Mouse (Mus musculus): ENCODE data around the gene Tinf2.
A peak's percentile ranks its signal among the peaks of the same experiment; 100 is the strongest.

The Tinf2 gene

DNA sequence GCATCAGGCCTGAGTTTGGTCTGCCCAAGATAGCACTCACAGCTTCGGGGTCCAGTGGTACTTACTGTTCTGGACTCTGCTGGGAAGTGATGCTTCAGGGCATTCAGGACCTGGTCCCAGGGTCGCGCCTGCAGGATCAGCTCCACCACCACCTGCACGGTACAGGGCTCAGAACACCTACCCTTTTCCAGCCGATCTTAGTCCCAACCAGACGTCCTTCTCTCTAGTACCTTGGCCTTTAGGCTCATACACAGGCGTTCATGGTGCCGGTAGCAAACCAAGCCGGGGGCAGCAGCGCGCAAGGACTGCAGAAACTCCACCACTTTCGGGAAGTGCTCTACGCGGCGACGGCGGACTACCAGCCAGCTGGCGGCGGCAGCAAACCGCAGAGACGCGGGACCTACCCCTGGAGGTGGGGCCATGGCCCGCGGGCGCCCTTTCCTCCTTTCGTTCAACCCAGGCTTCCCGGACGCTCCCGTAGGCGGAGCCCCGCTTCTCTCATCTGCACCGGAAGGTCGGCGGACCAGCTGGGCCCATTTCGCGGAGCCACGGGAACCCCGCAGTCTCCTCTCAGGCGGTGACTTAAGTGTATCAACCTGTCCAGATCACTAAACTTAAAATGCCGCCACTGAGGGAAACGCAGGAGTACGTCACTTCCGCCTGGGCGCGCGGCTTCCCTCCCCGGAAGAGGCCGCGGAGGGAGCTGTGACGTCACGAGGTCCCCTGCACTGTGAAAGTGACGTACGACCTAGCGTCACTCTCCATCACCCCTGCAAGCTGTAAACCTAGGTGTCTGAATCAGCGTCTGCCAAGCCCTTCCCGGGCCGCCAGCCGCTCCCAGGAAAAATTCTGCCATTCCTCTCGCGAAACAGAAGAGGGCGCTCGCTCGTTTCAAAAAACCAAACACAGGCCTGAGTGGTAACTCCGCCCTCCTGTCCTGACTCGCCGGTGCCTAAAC, at the start of gene Tinf2:
Gene Tinf2, minus strand, starts transcription at position 661 of the 958 bp plus-strand sequence.
- DNase-seq: peak; percentile 96

GRCm38 (mm10) chr14:55730531-55731032, 49.0 kb upstream of the Tinf2 start:
- no peak for DNase-seq

DNA sequence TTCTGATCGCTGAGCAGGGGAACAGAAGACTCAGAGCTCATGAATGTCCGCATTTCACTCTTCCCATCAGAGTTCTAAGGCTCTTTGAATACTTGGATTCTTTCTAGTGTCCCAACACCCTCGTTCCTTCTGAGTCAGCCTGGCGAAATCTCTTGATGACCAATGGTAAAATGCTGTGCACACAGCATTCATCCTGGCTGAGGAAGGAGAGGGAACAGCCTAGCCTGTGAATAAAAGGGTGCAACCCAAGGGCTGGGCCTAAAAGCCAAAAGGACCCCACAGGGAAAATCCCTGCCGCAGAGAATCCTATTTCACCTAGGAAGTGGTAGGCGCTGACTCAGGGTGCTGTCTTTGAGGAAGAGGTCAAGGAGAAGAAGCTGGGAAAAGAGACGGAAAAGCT, 48.5 kb upstream of the Tinf2 start:
- DNase-seq: no peak

- DNase-seq: no peak
Observed at GRCm38 (mm10) chr14:55727889-55728685, 46.5 kb upstream of the Tinf2 start.

GRCm38 (mm10) chr14:55726261-55726660, 44.6 kb upstream of the Tinf2 start:
- DNase-seq: no peak

DNA sequence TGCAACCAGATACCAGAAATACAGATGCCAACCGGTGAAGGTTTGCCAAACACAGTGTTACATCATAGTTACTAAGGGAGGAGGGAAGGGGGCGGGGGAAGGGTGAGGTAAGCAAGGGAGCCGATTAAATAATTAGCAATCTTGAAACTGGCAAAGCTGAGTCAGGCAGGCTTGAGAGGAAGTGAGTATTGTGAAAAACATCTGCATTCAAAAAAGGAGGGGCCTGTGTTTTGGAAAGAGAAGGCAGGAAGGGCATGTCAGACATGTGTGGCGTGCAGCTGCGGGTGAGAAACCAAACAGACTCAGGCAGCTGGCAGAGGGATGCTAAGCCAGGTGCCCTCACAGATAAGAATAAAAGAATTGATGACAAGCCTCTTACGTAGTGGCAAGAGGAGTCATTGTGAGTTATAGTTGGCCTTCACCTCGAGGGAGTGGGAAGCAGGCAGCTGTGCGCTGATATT, 42.8 kb upstream of the Tinf2 start:
- no peak for DNase-seq

GRCm38 (mm10) chr14:55723433-55723832, 41.8 kb upstream of the Tinf2 start:
- DNase-seq: no peak

DNA sequence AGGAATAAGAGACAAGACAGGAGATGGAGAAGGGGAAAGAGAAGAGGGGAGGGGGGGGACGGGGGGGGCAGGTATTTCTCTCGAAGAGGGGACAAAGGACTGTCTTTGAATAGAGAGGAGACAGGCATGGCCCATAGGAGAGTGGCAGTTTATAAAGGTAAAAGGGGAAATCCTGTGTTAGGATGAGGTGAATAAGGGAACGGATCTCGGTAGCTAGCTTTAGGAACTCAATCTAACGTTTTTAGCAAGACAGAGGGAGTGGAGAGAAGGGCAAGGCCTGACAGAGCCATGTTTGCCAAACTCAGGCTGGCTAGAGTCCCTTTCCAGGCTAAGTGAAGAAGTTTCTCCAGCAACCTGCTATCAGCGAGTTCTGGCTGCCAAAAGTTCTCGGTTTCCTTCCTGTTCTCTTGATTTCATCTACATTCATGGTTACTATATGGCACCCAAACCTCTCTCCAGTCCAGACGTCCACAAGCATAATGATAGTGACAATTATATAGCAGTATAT, 40.9 kb upstream of the Tinf2 start:
- DNase-seq: no peak

- peak; percentile 92 for DNase-seq
Observed at GRCm38 (mm10) chr14:55721700-55722437, 40.2 kb upstream of the Tinf2 start, which contains the start of gene Rabggta. TSS of gene Rabggta (minus strand) at chr14:55722263.

- peak; percentile 14 for DNase-seq
Observed at GRCm38 (mm10) chr14:55721076-55721475, 39.5 kb upstream of the Tinf2 start.

DNA sequence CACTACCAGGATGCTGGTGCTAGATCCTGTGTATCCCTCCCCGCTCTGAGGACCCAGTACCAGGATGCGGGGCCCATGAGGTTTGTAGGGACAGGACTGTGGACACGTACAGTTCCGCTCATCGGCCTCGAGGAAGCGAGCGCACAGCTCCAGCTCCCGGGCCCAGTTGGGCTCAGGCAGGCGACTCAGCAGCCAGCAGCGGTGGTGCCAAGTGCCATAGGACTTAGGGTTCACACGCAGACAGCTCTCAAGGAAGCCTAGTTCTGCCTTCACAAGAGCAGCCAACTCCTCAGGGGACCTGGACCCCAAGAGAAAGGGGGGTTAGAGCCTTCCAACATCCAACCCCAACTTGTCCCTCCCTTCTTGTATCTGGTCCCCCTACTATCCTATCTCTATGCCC, 39.0 kb upstream of the Tinf2 start:
- DNase-seq: no peak

DNA sequence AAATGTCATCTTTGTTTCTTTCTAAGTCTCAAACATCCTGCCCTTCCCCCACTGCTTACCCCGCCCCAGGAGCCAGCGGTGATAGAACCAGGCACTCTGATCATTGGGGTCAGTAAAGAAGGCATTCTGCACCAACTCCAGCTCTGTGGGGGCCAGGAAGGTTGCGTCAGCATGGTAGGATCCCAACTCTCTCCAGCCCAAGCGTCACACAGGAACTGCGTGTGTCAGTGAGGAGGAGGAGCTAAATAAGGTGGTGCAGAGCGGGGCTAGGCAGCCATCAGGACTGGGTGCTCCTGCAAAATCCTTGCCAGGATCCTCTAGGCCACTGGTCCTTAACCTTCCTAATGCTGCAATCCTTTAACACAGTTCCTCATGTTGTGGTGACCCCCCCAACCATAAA, 38.1 kb upstream of the Tinf2 start:
- no peak for DNase-seq

GRCm38 (mm10) chr14:55716884-55717283, 35.3 kb upstream of the Tinf2 start:
- no peak for DNase-seq

GRCm38 (mm10) chr14:55716271-55716670, 34.7 kb upstream of the Tinf2 start:
- DNase-seq: no peak

- no peak for DNase-seq
Observed at GRCm38 (mm10) chr14:55714893-55715292, 33.3 kb upstream of the Tinf2 start.

- DNase-seq: no peak
Observed at GRCm38 (mm10) chr14:55713729-55714122, 32.1 kb upstream of the Tinf2 start, which contains the start of gene Tgm1. TSS of gene Tgm1 (minus strand) at chr14:55713926.

GRCm38 (mm10) chr14:55713007-55713728, 31.5 kb upstream of the Tinf2 start:
- DNase-seq: no peak

- DNase-seq: no peak
Observed at GRCm38 (mm10) chr14:55711786-55712185, 30.2 kb upstream of the Tinf2 start.

- no peak for DNase-seq
Observed at GRCm38 (mm10) chr14:55709509-55709908, 27.9 kb upstream of the Tinf2 start.

GRCm38 (mm10) chr14:55707397-55707796, 25.8 kb upstream of the Tinf2 start:
- DNase-seq: no peak

GRCm38 (mm10) chr14:55706051-55706600, 24.5 kb upstream of the Tinf2 start:
- no peak for DNase-seq

Data from cerebellum, adult 8-10 months (tissue).